8 mouse cellular contexts compared by ENCODE assay signal in the genomic region with DNA sequence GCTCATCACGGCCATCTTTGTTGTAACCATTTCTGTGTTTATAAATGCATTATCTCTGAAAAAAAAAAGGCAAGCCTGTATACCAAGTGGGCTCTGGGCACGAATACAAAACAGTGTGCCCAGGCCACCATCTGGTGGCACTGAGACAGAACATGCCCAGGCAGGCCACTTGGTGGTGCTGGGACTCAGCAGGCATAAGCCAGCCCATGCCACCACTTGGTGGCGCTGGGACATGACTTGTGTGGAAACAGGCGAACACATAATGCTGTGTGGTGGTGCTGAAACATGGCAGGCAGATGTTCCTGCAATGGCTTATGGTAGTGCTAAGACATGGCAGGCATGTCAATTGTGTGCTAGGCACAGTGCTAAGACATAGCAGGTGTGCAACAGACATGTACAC. TPM values are rescaled to one million over a fixed set of nuclear protein-coding genes. Genes with fewer than 3 reads are reported as not detected.
DNase-seq lines count a peak whose midpoint lies in the region; ATAC-seq and TF ChIP-seq lines count a peak whose summit lies in the region.

No protein-coding gene starts in this region.

- no peak overlapping the region for H3K4me2 ChIP-seq in CH12.LX (ENCODE audit: insufficient read depth, low read depth, poor library complexity, severe bottlenecking)
- H3K4me2 ChIP-seq in forebrain, embryonic 15.5 days (replicated peaks) = no peak overlapping the region
- no peak overlapping the region for H3K4me2 ChIP-seq in lung, embryonic 16.5 days (ENCODE audit: low read depth, low read length)

- TF ChIP-seq POLR2A in CH12.LX (IDR thresholded peaks at IDR 0.05; ENCODE audit: low read depth, low read length) = no peak

- H3K27me3 ChIP-seq in CH12.LX (replicated peaks) = no peaks in the 10 kb centered on the region
- no peaks in the 10 kb centered on the region for H3K27me3 ChIP-seq in forebrain, embryonic 15.5 days
- no peaks in the 10 kb centered on the region for H3K27me3 ChIP-seq in lung, embryonic 16.5 days (ENCODE audit: control insufficient read depth, insufficient read depth, low read depth, low read length)
- H3K27me3 ChIP-seq in heart, embryonic 10.5 days (ENCODE audit: insufficient read depth, poor library complexity, severe bottlenecking) = no peaks in the 10 kb centered on the region

- dilution Hi-C loops in CH12.LX (cut with MboI; ENCODE audit: extremely low pct_ligation_motif_present, extremely low pct_unique_long_range_greater_than_20kb, low sequenced_read_pairs) = no loop called here

- peaks cover 4 to 5% of the 10 kb centered on the region in 2 experiments; a peak in 3 of 4 replicates for H3K4me1 ChIP-seq in CH12.LX (ENCODE audit: control insufficient read depth in 1 of 2, insufficient read depth in 2 of 2)
- H3K4me1 ChIP-seq in forebrain, embryonic 15.5 days = no peaks in the 10 kb centered on the region
- H3K4me1 ChIP-seq in lung, embryonic 16.5 days (replicated peaks; ENCODE audit: control insufficient read depth, insufficient read depth, low read length) = no peaks in the 10 kb centered on the region
- no peaks in the 10 kb centered on the region for H3K4me1 ChIP-seq in heart, embryonic 10.5 days

- no peak for TF ChIP-seq EP300 in CH12.LX (IDR thresholded peaks at IDR 0.05; ENCODE audit: low read length)

- no peak overlapping the region for H3K9ac ChIP-seq in CH12.LX (ENCODE audit: insufficient read depth, low read depth)
- H3K9ac ChIP-seq in forebrain, embryonic 15.5 days (replicated peaks) = no peak overlapping the region
- H3K9ac ChIP-seq in lung, embryonic 16.5 days (ENCODE audit: low read length) = no peak overlapping the region

- intact Hi-C loops in left cerebral cortex, adult 2 months (cut with DNase I) = loop anchor here (10.0 kb wide), 1 partner anchor 636 kb away; no protein-coding TSS in a partner anchor

- TF ChIP-seq RAD21 in CH12.LX (IDR thresholded peaks at IDR 0.05; ENCODE audit: low read depth, low read length) = peak; percentile 13; the same call in 1 of the 2 replicates

- H3K9me3 ChIP-seq in CH12.LX (replicated peaks; ENCODE audit: low read length) = no peaks in the 10 kb centered on the region
- no peaks in the 10 kb centered on the region for H3K9me3 ChIP-seq in forebrain, embryonic 15.5 days
- no peaks in the 10 kb centered on the region for H3K9me3 ChIP-seq in lung, embryonic 16.5 days (ENCODE audit: control insufficient read depth, low read length)
- H3K9me3 ChIP-seq in heart, embryonic 10.5 days = no peaks in the 10 kb centered on the region

- no peak for DNase-seq in frontal cortex, postnatal 14 days (ENCODE audit: low spot score in 2 of 2)
- DNase-seq in CH12.LX (ENCODE audit: extremely low read depth) = peak; percentile 41
- DNase-seq in thymus, postnatal 25 days = peak; percentile 22
- no peak for DNase-seq in left cerebral cortex, adult 2 months (ENCODE audit: extremely low spot score in 1 of 2, low spot score in 2 of 2)
- DNase-seq in heart, embryonic 10.5 days (ENCODE audit: low spot score) = no peak

- no peak overlapping the region for H3K4me3 ChIP-seq in CH12.LX (replicated peaks in 1 of 3; ENCODE audit: low read depth in 2 of 3, low read length in 2 of 3, poor library complexity in 1 of 3)
- no peak overlapping the region for H3K4me3 ChIP-seq in forebrain, embryonic 15.5 days
- no peak overlapping the region for H3K4me3 ChIP-seq in lung, embryonic 16.5 days (ENCODE audit: low read length)
- H3K4me3 ChIP-seq in left cerebral cortex, adult 2 months = no peak overlapping the region
- H3K4me3 ChIP-seq in heart, embryonic 10.5 days = no peak overlapping the region

- no peaks in the 10 kb centered on the region for H3K79me2 ChIP-seq in CH12.LX (replicated peaks; ENCODE audit: control insufficient read depth, extremely low read depth, insufficient read depth, poor library complexity, severe bottlenecking)

- ATAC-seq in frontal cortex, adult (ENCODE audit: low TSS enrichment) = peak; percentile 69
- peak; percentile 14; the same call in 1 of the 2 replicates for ATAC-seq in forebrain, embryonic 15.5 days (replicated peaks)
- ATAC-seq in lung, embryonic 16.5 days (ENCODE audit: low read depth) = 0 out of 2 replicates have a peak, but pooled peaks have one; percentile 5

- peak in 1 of 2 experiments; percentile 86; a peak in 2 of 4 replicates for TF ChIP-seq CTCF in CH12.LX (conservative IDR thresholded peaks at IDR 0.05 in 1 of 2, IDR thresholded peaks at IDR 0.05 in 1 of 2; ENCODE audit: low read depth in 2 of 2, low read length in 2 of 2)
- no peak for TF ChIP-seq CTCF in left cerebral cortex, adult 2 months (IDR thresholded peaks at IDR 0.05)

- in situ Hi-C loops in CH12.LX (cut with MboI; ENCODE audit: low pct_ligation_motif_present, low pct_unique_long_range_greater_than_20kb, low sequenced_read_pairs) = no loop called here

- no peak overlapping the region for H3K27ac ChIP-seq in CH12.LX (ENCODE audit: insufficient read depth, low read depth)
- no peak overlapping the region for H3K27ac ChIP-seq in forebrain, embryonic 15.5 days (replicated peaks)
- H3K27ac ChIP-seq in lung, embryonic 16.5 days (ENCODE audit: low read length) = no peak overlapping the region
- H3K27ac ChIP-seq in left cerebral cortex, adult 2 months = no peak overlapping the region
- no peak overlapping the region for H3K27ac ChIP-seq in heart, embryonic 10.5 days

- WGBS in forebrain, embryonic 15.5 days = 73% methylated on average over 4 of the region's 4 CpGs
- 67% methylated on average over 4 of the region's 4 CpGs for WGBS in lung, embryonic 16.5 days
- 74% methylated on average over 4 of the region's 4 CpGs for WGBS in heart, embryonic 10.5 days

- no peaks in the 10 kb centered on the region for H3K36me3 ChIP-seq in CH12.LX (replicated peaks in 1 of 2; ENCODE audit: control insufficient read depth in 1 of 2, insufficient read depth in 1 of 2, low read length in 1 of 2)
- no peaks in the 10 kb centered on the region for H3K36me3 ChIP-seq in forebrain, embryonic 15.5 days
- H3K36me3 ChIP-seq in lung, embryonic 16.5 days (ENCODE audit: control insufficient read depth, insufficient read depth, low read length) = no peaks in the 10 kb centered on the region
- no peaks in the 10 kb centered on the region for H3K36me3 ChIP-seq in heart, embryonic 10.5 days

TF ChIP-seq in CH12.LX, 34 proteins besides CTCF, POLR2A, EP300 and RAD21:
- TF ChIP-seq ZMIZ1 (IDR thresholded peaks at IDR 0.05; ENCODE audit: low read depth, low read length) (no peak), MAX (IDR thresholded peaks at IDR 0.05; ENCODE audit: low read length) (no peak), ZC3H11A (IDR thresholded peaks at IDR 0.05; ENCODE audit: low read depth, low read length) (no peak), ELF1 (IDR thresholded peaks at IDR 0.05; ENCODE audit: low read depth, low read length) (no peak), PAX5 (IDR thresholded peaks at IDR 0.05; ENCODE audit: low read length) (no peak), CHD2 (IDR thresholded peaks at IDR 0.05; ENCODE audit: low read length) (no peak)

RNA-seq across cellular contexts. Expression of gene Kdm4c, which starts 11.3 kb away (rescaled TPM):
- total RNA-seq in CH12.LX (2012; rRNA removed) = 10.0 and 12.2 TPM in 2 replicates
- total RNA-seq in CH12.LX (2014; rRNA removed) = 13.9 and 14.4 TPM in 2 replicates
- polyA plus RNA-seq in CH12.LX (2012; ENCODE audit: insufficient read length, low read depth) = 8.1 and 8.4 TPM in 2 replicates
- 18.3 and 18.5 TPM in 2 replicates for polyA plus RNA-seq in forebrain, embryonic 15.5 days (2015; fragmentation: Nextera tagmentation; extraction: Ambion mirVana)
- polyA plus RNA-seq in lung, embryonic 16.5 days (2015; fragmentation: Nextera tagmentation; extraction: Ambion mirVana) = 13.5 and 15.0 TPM in 2 replicates
- total RNA-seq in left cerebral cortex, adult 2 months (2021) = 10 to 100 TPM; 22.5 to 24.7 TPM
- polyA plus RNA-seq in heart, embryonic 10.5 days (2016; fragmentation: Nextera tagmentation; extraction: Ambion mirVana) = 7.9 and 10.9 TPM in 2 replicates

Comparison
In these comparisons a context has a peak if more than half of its experiments do, and no peak if none do; other contexts are left out.
1. ATAC-seq: peak in every context shown above with its lines; median percentile 69 in frontal cortex, adult; 14 in forebrain, embryonic 15.5 days; 5 in lung, embryonic 16.5 days.
2. DNase-seq: peak in CH12.LX (single experiment) and thymus, postnatal 25 days (single experiment); none in frontal cortex, postnatal 14 days (0 of 2), left cerebral cortex, adult 2 months (0 of 2) and heart, embryonic 10.5 days (single experiment).